ENCODE assay signal across 23 mouse cellular contexts in genomic region chr8:95200001-95200405, GRCm38 (mm10). TPM values are rescaled to one million over a fixed set of nuclear protein-coding genes. Genes with fewer than 3 reads are reported as not detected.
DNase-seq lines count a peak whose midpoint lies in the region; ATAC-seq and TF ChIP-seq lines count a peak whose summit lies in the region.
"Had no signal": no experiment of that assay in that cellular context is flagged by ENCODE, and none has a peak within 500 bp of the region (broad histone marks: within the 10 kb centered on the region; RNA-seq: fewer than 3 reads in every experiment).

No protein-coding gene starts in this region.

- no peaks in the 10 kb centered on the region for H3K9me3 ChIP-seq in liver, embryonic 15.5 days (replicated peaks)
- H3K9me3 ChIP-seq in liver, embryonic 12.5 days (replicated peaks): no peaks in the 10 kb centered on the region
- H3K9me3 ChIP-seq in liver, postnatal 0 days (ENCODE audit: low read length): no peaks in the 10 kb centered on the region
- H3K9me3 ChIP-seq in hindbrain, postnatal 0 days (ENCODE audit: low read length): no peaks in the 10 kb centered on the region
- H3K9me3 ChIP-seq: embryonic facial prominence, embryonic 12.5 days; heart, embryonic 15.5 days; hindbrain, embryonic 10.5 days; midbrain, embryonic 12.5 days had no signal

- 68% methylated on average over 9 of the region's 9 CpGs for WGBS in liver, embryonic 15.5 days (ENCODE audit: insufficient replicate concordance)
- WGBS in liver, embryonic 12.5 days (ENCODE audit: insufficient replicate concordance): 68% methylated on average over 9 of the region's 9 CpGs
- WGBS in liver, postnatal 0 days (ENCODE audit: insufficient replicate concordance): 65% methylated on average over 9 of the region's 9 CpGs
- 78% methylated on average over 9 of the region's 9 CpGs for WGBS in hindbrain, postnatal 0 days

- H3K27ac ChIP-seq in liver, embryonic 15.5 days (replicated peaks): no peak overlapping the region
- no peak overlapping the region for H3K27ac ChIP-seq in liver, embryonic 12.5 days
- H3K27ac ChIP-seq in liver, postnatal 0 days (ENCODE audit: low read depth): no peak overlapping the region
- no peak overlapping the region for H3K27ac ChIP-seq in hindbrain, postnatal 0 days
- H3K27ac ChIP-seq: embryonic facial prominence, embryonic 12.5 days; heart, embryonic 15.5 days; hindbrain, embryonic 10.5 days; midbrain, embryonic 12.5 days had no signal

- H3K36me3 ChIP-seq in liver, embryonic 15.5 days (replicated peaks): no peaks in the 10 kb centered on the region
- H3K36me3 ChIP-seq in liver, embryonic 12.5 days: no peaks in the 10 kb centered on the region
- H3K36me3 ChIP-seq in liver, postnatal 0 days (replicated peaks; ENCODE audit: insufficient read depth, low read length): no peaks in the 10 kb centered on the region
- no peaks in the 10 kb centered on the region for H3K36me3 ChIP-seq in hindbrain, postnatal 0 days (ENCODE audit: insufficient read depth, low read length)
- H3K36me3 ChIP-seq: embryonic facial prominence, embryonic 12.5 days; heart, embryonic 15.5 days; hindbrain, embryonic 10.5 days; midbrain, embryonic 12.5 days had no signal

- H3K9ac ChIP-seq in liver, embryonic 15.5 days: no peak overlapping the region
- no peak overlapping the region for H3K9ac ChIP-seq in liver, embryonic 12.5 days
- no peak overlapping the region for H3K9ac ChIP-seq in liver, postnatal 0 days (replicated peaks)
- no peak overlapping the region for H3K9ac ChIP-seq in hindbrain, postnatal 0 days (replicated peaks; ENCODE audit: low read length)
- H3K9ac ChIP-seq: embryonic facial prominence, embryonic 12.5 days; heart, embryonic 15.5 days; midbrain, embryonic 12.5 days had no signal

- ATAC-seq in liver, embryonic 15.5 days (ENCODE audit: insufficient read depth): peak; percentile 28; the same call in 1 of the 2 replicates
- no peak for ATAC-seq in liver, embryonic 12.5 days
- peak; percentile 50; the same call in 1 of the 2 replicates for ATAC-seq in liver, postnatal 0 days
- ATAC-seq in hindbrain, postnatal 0 days: no peak
- ATAC-seq: activated CD4-positive, CD25-positive, alpha-beta regulatory T cell, adult 4 months; CD4-positive, CD25-positive, alpha-beta regulatory T cell, adult 4 months had no signal

- no peak for TF ChIP-seq EP300 in liver, postnatal 0 days (IDR thresholded peaks at IDR 0.05; ENCODE audit: low read depth)

- H3K27me3 ChIP-seq in liver, embryonic 15.5 days: no peaks in the 10 kb centered on the region
- H3K27me3 ChIP-seq in liver, embryonic 12.5 days (replicated peaks): no peaks in the 10 kb centered on the region
- no peaks in the 10 kb centered on the region for H3K27me3 ChIP-seq in liver, postnatal 0 days (ENCODE audit: insufficient read depth, low read length)
- H3K27me3 ChIP-seq in hindbrain, postnatal 0 days (ENCODE audit: insufficient read depth, low read length): no peaks in the 10 kb centered on the region
- H3K27me3 ChIP-seq: embryonic facial prominence, embryonic 12.5 days; heart, embryonic 15.5 days; midbrain, embryonic 12.5 days had no signal

- DNase-seq in adrenal gland, adult (ENCODE audit: inconsistent age in 2 of 2, low spot score in 1 of 2): peak; percentile 59 to 89
- no peak for DNase-seq in adrenal gland, postnatal 25 days
- DNase-seq in adrenal gland, postnatal 14 days: peak; percentile 69
- DNase-seq in liver, postnatal 0 days: no peak
- DNase-seq in urinary bladder, postnatal 36 days (ENCODE audit: low spot score in 2 of 2): no peak
- no peak for DNase-seq in hindbrain, postnatal 0 days (ENCODE audit: low spot score)
- DNase-seq: cerebellum, adult 8-10 months; heart, adult 18-20 months; kidney, postnatal 14 days; layer of hippocampus, adult 9-11 months; lung, adult 18-20 months; lung, postnatal 4 days; retina, postnatal 1 day; right cerebral cortex, postnatal 4 days had no signal

- TF ChIP-seq CTCF in liver, postnatal 0 days (IDR thresholded peaks at IDR 0.05; ENCODE audit: low read depth): no peak
- TF ChIP-seq CTCF in hindbrain, postnatal 0 days (IDR thresholded peaks at IDR 0.05; ENCODE audit: low read depth): no peak

- H3K4me2 ChIP-seq in liver, embryonic 15.5 days: no peak overlapping the region
- no peak overlapping the region for H3K4me2 ChIP-seq in liver, embryonic 12.5 days
- 0 out of 2 replicates have a peak overlapping the region, but pooled peaks have one; percentile 30 for H3K4me2 ChIP-seq in liver, postnatal 0 days (ENCODE audit: low read depth, low read length)
- H3K4me2 ChIP-seq in hindbrain, postnatal 0 days (ENCODE audit: low read depth, low read length): no peak overlapping the region
- H3K4me2 ChIP-seq: embryonic facial prominence, embryonic 12.5 days; heart, embryonic 15.5 days; midbrain, embryonic 12.5 days had no signal

- 0 out of 2 replicates have a peak, but pooled peaks cover 4% of the 10 kb centered on the region for H3K4me1 ChIP-seq in liver, embryonic 15.5 days (replicated peaks)
- no peaks in the 10 kb centered on the region for H3K4me1 ChIP-seq in liver, embryonic 12.5 days
- no peaks in the 10 kb centered on the region for H3K4me1 ChIP-seq in liver, postnatal 0 days (ENCODE audit: insufficient read depth)
- no peaks in the 10 kb centered on the region for H3K4me1 ChIP-seq in hindbrain, postnatal 0 days (ENCODE audit: insufficient read depth, low read length)
- H3K4me1 ChIP-seq: embryonic facial prominence, embryonic 12.5 days; midbrain, embryonic 12.5 days had no signal

- H3K4me3 ChIP-seq in liver, embryonic 15.5 days (replicated peaks): no peak overlapping the region
- no peak overlapping the region for H3K4me3 ChIP-seq in liver, embryonic 12.5 days
- H3K4me3 ChIP-seq in liver, postnatal 0 days (ENCODE audit: low read depth, low read length): no peak overlapping the region
- H3K4me3 ChIP-seq in hindbrain, postnatal 0 days (ENCODE audit: low read length): no peak overlapping the region
- H3K4me3 ChIP-seq: embryonic facial prominence, embryonic 12.5 days; heart, embryonic 15.5 days; hindbrain, embryonic 10.5 days; midbrain, embryonic 12.5 days; myocyte had no signal

RNA-seq across cellular contexts. Expression of gene Kifc3, which starts 2.6 kb away (rescaled TPM):
- 108 and 116 TPM in 2 replicates for total RNA-seq in adrenal gland, postnatal 25 days (2021)
- polyA plus RNA-seq in liver, embryonic 15.5 days (2015; fragmentation: Nextera tagmentation; extraction: Ambion mirVana): 5.3 and 6.8 TPM in 2 replicates
- 6.2 and 8.8 TPM in 2 replicates for polyA plus RNA-seq in liver, embryonic 12.5 days (2016; fragmentation: Nextera tagmentation; extraction: Ambion mirVana)
- 94.1 and 104 TPM in 2 replicates for total RNA-seq in adrenal gland, postnatal 14 days (2021)
- 5.3 and 5.4 TPM in 2 replicates for polyA plus RNA-seq in liver, postnatal 0 days (2015; fragmentation: Nextera tagmentation; extraction: Ambion mirVana)
- 50.2 and 50.9 TPM in 2 replicates for total RNA-seq in hindbrain, postnatal 0 days (2014; rRNA removed)
- polyA plus RNA-seq in hindbrain, postnatal 0 days (2015; fragmentation: Nextera tagmentation; extraction: Ambion mirVana): 26.6 and 29.0 TPM in 2 replicates
- polyA plus RNA-seq: CD4-positive, CD25-positive, alpha-beta regulatory T cell, adult 4 months had no signal

Comparison
In these comparisons a context has a peak if more than half of its experiments do, and no peak if none do; other contexts are left out.
1. DNase-seq: peak in adrenal gland, adult (2 of 2) and adrenal gland, postnatal 14 days (single experiment); none in adrenal gland, postnatal 25 days (single experiment), liver, postnatal 0 days (single experiment), urinary bladder, postnatal 36 days (0 of 2) and hindbrain, postnatal 0 days (single experiment).
2. ATAC-seq: peak in liver, embryonic 15.5 days (single experiment) and liver, postnatal 0 days (single experiment); none in liver, embryonic 12.5 days (single experiment) and hindbrain, postnatal 0 days (single experiment).